ENCODE assay signal across 10 mouse cellular contexts in genomic region chr1:163725106-163725759, GRCm38 (mm10). TPM values are rescaled to one million over a fixed set of nuclear protein-coding genes. Genes with fewer than 3 reads are reported as not detected.
A peak's percentile ranks its signal among the peaks of the same experiment; 100 is the strongest.
DNase-seq lines count a peak whose midpoint lies in the region; ATAC-seq and TF ChIP-seq lines count a peak whose summit lies in the region.
"Had no signal": no experiment of that assay in that cellular context is flagged by ENCODE, and none has a peak within 500 bp of the region (broad histone marks: within the 10 kb centered on the region; RNA-seq: fewer than 3 reads in every experiment).

TSS of gene Mettl11b (minus strand) at chr1:163725232.

- H3K9me3 ChIP-seq in lung, embryonic 15.5 days: no peaks in the 10 kb centered on the region
- H3K9me3 ChIP-seq in hindbrain, embryonic 11.5 days (ENCODE audit: control insufficient read depth, low read length): no peaks in the 10 kb centered on the region
- no peaks in the 10 kb centered on the region for H3K9me3 ChIP-seq in stomach, postnatal 0 days (ENCODE audit: control insufficient read depth, low read length)
- no peaks in the 10 kb centered on the region for H3K9me3 ChIP-seq in liver, postnatal 0 days (ENCODE audit: low read length)

- no peak within 1 kb of the TSS for H3K9ac ChIP-seq in lung, embryonic 15.5 days
- no peak within 1 kb of the TSS for H3K9ac ChIP-seq in hindbrain, embryonic 11.5 days (ENCODE audit: low read depth, low read length)
- H3K9ac ChIP-seq in stomach, postnatal 0 days (ENCODE audit: low read length): no peak within 1 kb of the TSS
- H3K9ac ChIP-seq in liver, postnatal 0 days (replicated peaks): no peak within 1 kb of the TSS

- H3K4me1 ChIP-seq in lung, embryonic 15.5 days: no peaks in the 10 kb centered on the region
- H3K4me1 ChIP-seq in lung, adult 2 months (ENCODE audit: control insufficient read depth, insufficient read depth, low read length): no peaks in the 10 kb centered on the region
- H3K4me1 ChIP-seq in hindbrain, embryonic 11.5 days (replicated peaks; ENCODE audit: control insufficient read depth, insufficient read depth, low read length): no peaks in the 10 kb centered on the region
- H3K4me1 ChIP-seq in stomach, postnatal 0 days (replicated peaks; ENCODE audit: control insufficient read depth, insufficient read depth): no peaks in the 10 kb centered on the region
- no peaks in the 10 kb centered on the region for H3K4me1 ChIP-seq in liver, postnatal 0 days (ENCODE audit: insufficient read depth)

- peak within 1 kb of the TSS; percentile 46 for H3K4me2 ChIP-seq in lung, embryonic 15.5 days
- no peak within 1 kb of the TSS for H3K4me2 ChIP-seq in hindbrain, embryonic 11.5 days (replicated peaks; ENCODE audit: low read depth, low read length)
- H3K4me2 ChIP-seq in stomach, postnatal 0 days (replicated peaks; ENCODE audit: low read depth): no peak within 1 kb of the TSS
- H3K4me2 ChIP-seq in liver, postnatal 0 days (ENCODE audit: low read depth, low read length): no peak within 1 kb of the TSS

- H3K27ac ChIP-seq in lung, embryonic 15.5 days: peak within 1 kb of the TSS; percentile 51
- H3K27ac ChIP-seq in hindbrain, embryonic 11.5 days (ENCODE audit: low read depth, low read length): no peak within 1 kb of the TSS
- no peak within 1 kb of the TSS for H3K27ac ChIP-seq in stomach, postnatal 0 days (replicated peaks)
- H3K27ac ChIP-seq in liver, postnatal 0 days (ENCODE audit: low read depth): no peak within 1 kb of the TSS

- TF ChIP-seq POLR2A in lung, adult 2 months (IDR thresholded peaks at IDR 0.05; ENCODE audit: borderline replicate concordance, extremely low read depth, low read depth, low read length): no peak

- DNase-seq in lung, adult 2 months: no peak
- DNase-seq in gastrocnemius, adult 18-20 months (ENCODE audit: low spot score): peak; percentile 84
- DNase-seq in hindbrain, embryonic 11.5 days (ENCODE audit: low spot score): peak; percentile 2
- DNase-seq in right cerebral cortex, postnatal 14 days: peak; percentile 6
- DNase-seq in stomach, postnatal 0 days (ENCODE audit: low spot score): no peak
- DNase-seq in liver, postnatal 0 days: no peak

- H3K27me3 ChIP-seq in lung, embryonic 15.5 days: no peaks in the 10 kb centered on the region
- no peaks in the 10 kb centered on the region for H3K27me3 ChIP-seq in hindbrain, embryonic 11.5 days (ENCODE audit: control insufficient read depth, insufficient read depth, low read length)
- no peaks in the 10 kb centered on the region for H3K27me3 ChIP-seq in stomach, postnatal 0 days (ENCODE audit: control insufficient read depth, insufficient read depth, low read length)
- H3K27me3 ChIP-seq in liver, postnatal 0 days (ENCODE audit: insufficient read depth, low read length): no peaks in the 10 kb centered on the region

- peak; percentile 35; the same call in 1 of the 2 replicates for ATAC-seq in lung, embryonic 15.5 days (ENCODE audit: borderline replicate concordance, extremely low read depth, low FRiP score, low TSS enrichment)
- 0 out of 2 replicates have a peak, but pooled peaks have one; percentile 47 for ATAC-seq in hindbrain, embryonic 11.5 days (ENCODE audit: low FRiP score)
- ATAC-seq in megakaryocyte, adult 5-6 weeks (ENCODE audit: poor library complexity, severe bottlenecking): no peak
- ATAC-seq in stomach, postnatal 0 days (ENCODE audit: low FRiP score, low TSS enrichment): no peak
- ATAC-seq in liver, postnatal 0 days: no peak

- no peaks in the 10 kb centered on the region for H3K36me3 ChIP-seq in lung, embryonic 15.5 days
- no peaks in the 10 kb centered on the region for H3K36me3 ChIP-seq in hindbrain, embryonic 11.5 days (ENCODE audit: control insufficient read depth, insufficient read depth, low read length)
- no peaks in the 10 kb centered on the region for H3K36me3 ChIP-seq in stomach, postnatal 0 days (ENCODE audit: control insufficient read depth, insufficient read depth, low read length)
- H3K36me3 ChIP-seq in liver, postnatal 0 days (replicated peaks; ENCODE audit: insufficient read depth, low read length): no peaks in the 10 kb centered on the region

- WGBS in lung, embryonic 15.5 days: 38% methylated on average over 9 of the region's 9 CpGs
- WGBS in lung, adult 2 months: 50% methylated on average over 9 of the region's 9 CpGs
- WGBS in hindbrain, embryonic 11.5 days: 51% methylated on average over 9 of the region's 9 CpGs
- 65% methylated on average over 9 of the region's 9 CpGs for WGBS in stomach, postnatal 0 days
- WGBS in liver, postnatal 0 days (ENCODE audit: insufficient replicate concordance): 66% methylated on average over 9 of the region's 9 CpGs

- H3K4me3 ChIP-seq in lung, embryonic 15.5 days: 0 out of 2 replicates have a peak within 1 kb of the TSS, but pooled peaks have one; percentile 7
- H3K4me3 ChIP-seq in lung, adult 2 months (replicated peaks; ENCODE audit: extremely low read depth, low read depth, low read length): no peak within 1 kb of the TSS
- no peak within 1 kb of the TSS for H3K4me3 ChIP-seq in hindbrain, embryonic 11.5 days (ENCODE audit: low read depth, low read length)
- no peak within 1 kb of the TSS for H3K4me3 ChIP-seq in stomach, postnatal 0 days (ENCODE audit: low read depth, low read length)
- H3K4me3 ChIP-seq in liver, postnatal 0 days (ENCODE audit: low read depth, low read length): no peak within 1 kb of the TSS

- TF ChIP-seq EP300 in stomach, postnatal 0 days (optimal IDR thresholded peaks at IDR 0.05): no peak
- TF ChIP-seq EP300 in liver, postnatal 0 days (IDR thresholded peaks at IDR 0.05; ENCODE audit: low read depth): no peak

- no peak for TF ChIP-seq CTCF in lung, adult 2 months (IDR thresholded peaks at IDR 0.05; ENCODE audit: insufficient read depth, low read length)
- TF ChIP-seq CTCF in stomach, postnatal 0 days (IDR thresholded peaks at IDR 0.05; ENCODE audit: low read depth): no peak
- TF ChIP-seq CTCF in liver, postnatal 0 days (IDR thresholded peaks at IDR 0.05; ENCODE audit: low read depth): no peak

RNA-seq across cellular contexts. Expression of gene Mettl11b, which starts in this region (rescaled TPM):
- 0.45 and 0.58 TPM in 2 replicates for polyA plus RNA-seq in lung, embryonic 15.5 days (2015; fragmentation: Nextera tagmentation; extraction: Ambion mirVana)
- 0.18 TPM in 1 of 2 replicates, not detected in the other for polyA plus RNA-seq in lung, adult 2 months (2012; rRNA removed)
- total RNA-seq in gastrocnemius, adult 18-20 months (2021): 10 to 100 TPM; 21.9 to 42.0 TPM
- polyA plus RNA-seq in hindbrain, embryonic 11.5 days (2014; fragmentation: Nextera tagmentation; extraction: Ambion mirVana): 0.40 and 1.5 TPM in 2 replicates
- not detected in 2 replicates for total RNA-seq in megakaryocyte, adult 5-6 weeks (2015)
- not detected in 2 replicates for total RNA-seq in megakaryocyte, adult 5-6 weeks (2017)
- not detected in 2 replicates for polyA plus RNA-seq in stomach, postnatal 0 days (2015; fragmentation: Nextera tagmentation; extraction: Ambion mirVana)
- 0.06 TPM in 1 of 2 replicates, not detected in the other for polyA plus RNA-seq in liver, postnatal 0 days (2015; fragmentation: Nextera tagmentation; extraction: Ambion mirVana)
- total RNA-seq: common myeloid progenitor, adult 5-6 weeks; ES-E14 had no signal

Comparison
In these comparisons a context has a peak if more than half of its experiments do, and no peak if none do; other contexts are left out.
1. RNA of gene Mettl11b (total RNA-seq): 21.9 to 42.0 TPM in gastrocnemius, adult 18-20 months; not detected in megakaryocyte, adult 5-6 weeks; every median in the first group is over 10 times any median in the second.
2. Peak in ATAC-seq, H3K4me3 ChIP-seq, H3K27ac ChIP-seq and H3K4me2 ChIP-seq in lung, embryonic 15.5 days; RNA of the gene not detected or under 1 TPM.
3. DNase-seq: peak in gastrocnemius, adult 18-20 months (single experiment), hindbrain, embryonic 11.5 days (single experiment) and right cerebral cortex, postnatal 14 days (single experiment); none in lung, adult 2 months (single experiment), stomach, postnatal 0 days (single experiment) and liver, postnatal 0 days (single experiment).